12 mouse cellular contexts compared by ENCODE assay signal in the genomic region with DNA sequence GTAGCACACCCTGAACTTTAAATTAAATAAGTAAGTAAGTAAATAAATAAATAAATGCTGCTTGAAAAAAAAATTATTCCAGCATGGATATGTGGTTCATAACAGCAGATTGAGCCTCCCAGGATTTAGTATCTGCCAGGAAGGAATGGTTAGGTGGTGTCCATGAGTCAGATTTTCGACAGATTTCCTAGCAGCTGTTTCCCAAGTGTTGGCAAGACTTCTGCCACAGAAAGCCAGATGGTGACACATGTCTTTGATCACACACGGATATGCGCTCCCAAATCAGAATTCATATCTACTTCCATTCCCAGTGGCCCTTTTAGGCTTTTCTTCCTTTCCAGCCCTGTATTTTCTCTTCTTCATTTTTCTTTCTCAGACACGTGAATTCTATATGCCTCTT. TPM values are rescaled to one million over a fixed set of nuclear protein-coding genes. Genes with fewer than 3 reads are reported as not detected.
DNase-seq lines count a peak whose midpoint lies in the region; ATAC-seq and TF ChIP-seq lines count a peak whose summit lies in the region.
"Had no signal": no experiment of that assay in that cellular context is flagged by ENCODE, and none has a peak within 500 bp of the region (broad histone marks: within the 10 kb centered on the region; RNA-seq: fewer than 3 reads in every experiment).

No protein-coding gene starts in this region.

- DNase-seq in heart, adult 9 months (ENCODE audit: low spot score in 2 of 2): peak; percentile 53 to 61
- DNase-seq in Muller cell, postnatal 12 days (ENCODE audit: inconsistent ontology term): peak; percentile 40
- peak; percentile 38 to 69 for DNase-seq in left cerebral cortex, adult 2 months (ENCODE audit: extremely low spot score in 1 of 2, low spot score in 2 of 2)
- DNase-seq in ovary, adult 18-20 months (ENCODE audit: low spot score): no peak
- no peak for DNase-seq in liver, embryonic 11.5 days (ENCODE audit: low spot score)
- DNase-seq: embryo, embryonic 11 days had no signal

- H3K27ac ChIP-seq in heart, embryonic 12.5 days (ENCODE audit: poor library complexity, severe bottlenecking): no peak overlapping the region
- H3K27ac ChIP-seq in left cerebral cortex, adult 2 months: peak overlapping the region; percentile 83
- no peak overlapping the region for H3K27ac ChIP-seq in intestine, embryonic 16.5 days (ENCODE audit: low read length)
- no peak overlapping the region for H3K27ac ChIP-seq in liver, embryonic 11.5 days (ENCODE audit: low read depth, low read length)
- H3K27ac ChIP-seq: hindbrain, embryonic 15.5 days; macrophage had no signal

- no peaks in the 10 kb centered on the region for H3K27me3 ChIP-seq in heart, embryonic 12.5 days (replicated peaks)
- H3K27me3 ChIP-seq in intestine, embryonic 16.5 days (replicated peaks; ENCODE audit: control insufficient read depth, insufficient read depth, low read length): no peaks in the 10 kb centered on the region
- H3K27me3 ChIP-seq in liver, embryonic 11.5 days (replicated peaks; ENCODE audit: control insufficient read depth, insufficient read depth, low read length): no peaks in the 10 kb centered on the region
- H3K27me3 ChIP-seq: hindbrain, embryonic 15.5 days; Patski had no signal

- no peak overlapping the region for H3K4me2 ChIP-seq in heart, embryonic 12.5 days
- no peak overlapping the region for H3K4me2 ChIP-seq in intestine, embryonic 16.5 days (ENCODE audit: low read depth, low read length)
- H3K4me2 ChIP-seq in liver, embryonic 11.5 days: no peak overlapping the region
- H3K4me2 ChIP-seq: hindbrain, embryonic 15.5 days had no signal

- no peak overlapping the region for H3K4me3 ChIP-seq in heart, embryonic 12.5 days
- no peak overlapping the region for H3K4me3 ChIP-seq in left cerebral cortex, adult 2 months
- H3K4me3 ChIP-seq in intestine, embryonic 16.5 days (ENCODE audit: low read length): no peak overlapping the region
- no peak overlapping the region for H3K4me3 ChIP-seq in liver, embryonic 11.5 days (ENCODE audit: low read depth, low read length)
- H3K4me3 ChIP-seq: hindbrain, embryonic 15.5 days had no signal

- H3K4me1 ChIP-seq in heart, embryonic 12.5 days (replicated peaks): peaks cover 39% of the 10 kb centered on the region
- H3K4me1 ChIP-seq in intestine, embryonic 16.5 days (ENCODE audit: control insufficient read depth, insufficient read depth, low read length): peaks cover 21% of the 10 kb centered on the region
- H3K4me1 ChIP-seq in liver, embryonic 11.5 days (replicated peaks; ENCODE audit: control insufficient read depth, insufficient read depth, low read length): peaks cover 23% of the 10 kb centered on the region
- H3K4me1 ChIP-seq: hindbrain, embryonic 15.5 days had no signal

- WGBS in heart, embryonic 12.5 days: 50% methylated on average over 4 of the region's 4 CpGs
- WGBS in intestine, embryonic 16.5 days: 67% methylated on average over 4 of the region's 4 CpGs
- WGBS in liver, embryonic 11.5 days: 74% methylated on average over 4 of the region's 4 CpGs

- no peak for TF ChIP-seq CTCF in left cerebral cortex, adult 2 months (IDR thresholded peaks at IDR 0.05)

- no peak for ATAC-seq in heart, embryonic 12.5 days (ENCODE audit: insufficient number of reproducible peaks, low FRiP score)
- peak; percentile 64 for ATAC-seq in frontal cortex, adult (ENCODE audit: low TSS enrichment)
- ATAC-seq in intestine, embryonic 16.5 days: no peak
- ATAC-seq in liver, embryonic 11.5 days (replicated peaks; ENCODE audit: low FRiP score): no peak
- ATAC-seq: Patski had no signal

- intact Hi-C loops in left cerebral cortex, adult 2 months (cut with DNase I): no loop called here

- no peaks in the 10 kb centered on the region for H3K9me3 ChIP-seq in heart, embryonic 12.5 days (replicated peaks)
- no peaks in the 10 kb centered on the region for H3K9me3 ChIP-seq in intestine, embryonic 16.5 days (ENCODE audit: control insufficient read depth, low read length)
- H3K9me3 ChIP-seq in liver, embryonic 11.5 days (ENCODE audit: control insufficient read depth, low read length): no peaks in the 10 kb centered on the region
- H3K9me3 ChIP-seq: hindbrain, embryonic 15.5 days had no signal

- H3K9ac ChIP-seq in heart, embryonic 12.5 days: no peak overlapping the region
- no peak overlapping the region for H3K9ac ChIP-seq in intestine, embryonic 16.5 days (ENCODE audit: low read depth, low read length)
- no peak overlapping the region for H3K9ac ChIP-seq in liver, embryonic 11.5 days (ENCODE audit: low read depth, low read length)
- H3K9ac ChIP-seq: hindbrain, embryonic 15.5 days had no signal

- H3K36me3 ChIP-seq in heart, embryonic 12.5 days: no peaks in the 10 kb centered on the region
- no peaks in the 10 kb centered on the region for H3K36me3 ChIP-seq in intestine, embryonic 16.5 days (ENCODE audit: control insufficient read depth, insufficient read depth, low read length)
- H3K36me3 ChIP-seq in liver, embryonic 11.5 days (ENCODE audit: control insufficient read depth, insufficient read depth, low read length): no peaks in the 10 kb centered on the region
- H3K36me3 ChIP-seq: hindbrain, embryonic 15.5 days had no signal

RNA-seq across cellular contexts. Expression of a gene that starts 28.5 kb away (rescaled TPM):
- 89.3 and 89.4 TPM in 2 replicates for polyA plus RNA-seq in heart, embryonic 12.5 days (2016; fragmentation: Nextera tagmentation; extraction: Ambion mirVana)
- total RNA-seq in left cerebral cortex, adult 2 months (2021): 10 to 100 TPM; 16.7 to 17.9 TPM
- polyA plus RNA-seq in intestine, embryonic 16.5 days (2015; fragmentation: Nextera tagmentation; extraction: Ambion mirVana): 48.3 and 48.8 TPM in 2 replicates
- polyA plus RNA-seq in liver, embryonic 11.5 days (2014; fragmentation: Nextera tagmentation; extraction: Ambion mirVana): 92.2 and 109 TPM in 2 replicates

Comparison
In these comparisons a context has a peak if more than half of its experiments do, and no peak if none do; other contexts are left out.
1. DNase-seq: peak in heart, adult 9 months (2 of 2), Muller cell, postnatal 12 days (single experiment) and left cerebral cortex, adult 2 months (2 of 2); none in ovary, adult 18-20 months (single experiment) and liver, embryonic 11.5 days (single experiment).